Mouse (Mus musculus) kidney, adult 18-20 months (tissue): ENCODE results near the gene Gm5475.
A peak's percentile ranks its signal among the peaks of the same experiment; 100 is the strongest.

Source experiments
- DNase-seq: peaks from one replicate; pipeline ENCODE4 v3.0.0; 2021

Gene Gm5475

DNA sequence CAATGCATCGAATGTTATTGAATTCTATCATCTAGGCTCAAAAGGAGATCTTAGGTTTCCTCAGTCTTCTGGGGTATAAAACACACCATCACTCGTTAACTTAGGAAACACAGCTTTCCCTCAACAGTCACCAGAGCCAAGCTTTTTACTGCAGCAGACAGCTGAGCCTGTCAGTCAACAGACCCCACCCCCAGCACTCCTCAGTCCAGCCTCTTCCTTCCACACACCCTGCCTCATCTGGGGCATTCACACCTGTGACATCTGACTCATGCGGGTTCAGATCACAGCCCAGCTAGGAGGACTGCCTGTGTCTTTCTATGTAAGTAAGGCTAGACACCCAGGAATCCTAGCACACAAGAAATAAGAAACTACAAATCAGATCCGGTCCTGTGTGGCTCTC lies 7.9 kb upstream of the Gm5475 start:
- peak; percentile 41 for DNase-seq

- no peak for DNase-seq
Observed at GRCm38 (mm10) chr15:100414942-100415341, 7.0 kb upstream of the Gm5475 start.

DNA sequence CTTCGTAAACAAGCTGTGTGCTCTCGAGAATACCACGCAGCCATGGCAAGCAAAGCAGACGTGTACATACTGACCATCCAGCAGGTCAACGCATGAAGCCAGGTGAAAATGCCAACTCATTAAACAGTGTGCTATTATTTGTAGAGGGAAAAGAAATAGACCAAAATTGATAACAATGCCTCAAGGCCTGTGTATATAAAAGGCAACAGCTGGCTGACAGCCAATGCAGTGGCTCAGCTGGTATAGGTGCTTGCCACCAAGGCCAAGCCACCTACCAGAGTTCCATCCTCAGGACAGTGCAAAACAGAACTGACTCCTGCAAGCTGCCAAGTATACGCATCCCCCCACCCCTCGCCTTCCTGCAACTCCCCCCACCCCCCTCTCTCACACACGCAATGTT lies 6.3 kb upstream of the Gm5475 start:
- peak; percentile 51 for DNase-seq

DNA sequence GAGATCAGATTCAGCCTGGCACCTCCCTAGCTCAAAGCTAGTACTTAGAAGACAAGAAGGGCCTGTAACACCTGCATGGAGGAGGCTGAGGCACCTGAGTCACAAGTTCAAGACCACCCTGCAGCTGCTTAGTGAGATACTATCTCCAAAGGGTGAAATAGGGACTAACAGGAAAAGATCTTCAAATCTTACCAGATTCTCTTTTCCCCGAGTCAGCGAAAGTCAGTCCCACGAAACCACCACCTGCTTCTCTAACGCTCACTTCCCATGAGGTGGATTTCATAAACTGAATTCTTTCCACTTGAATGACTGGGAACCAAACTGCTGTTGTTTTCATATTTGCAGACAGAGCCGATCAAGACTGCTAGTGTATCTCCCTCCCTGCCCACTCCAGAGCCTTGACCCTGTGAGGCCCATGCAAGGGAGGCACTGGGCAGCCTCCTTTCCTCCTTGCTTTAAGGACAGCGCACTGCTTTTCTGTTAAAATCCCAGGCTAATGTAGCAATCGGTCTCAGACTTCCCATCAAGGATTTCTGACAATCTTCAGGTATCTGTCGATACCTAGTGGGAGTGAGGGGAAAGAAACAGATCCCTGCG lies 4.0 kb upstream of the Gm5475 start:
- DNase-seq, result no peak

- DNase-seq, result no peak
Observed at GRCm38 (mm10) chr15:100419311-100419710, 2.6 kb upstream of the Gm5475 start.

DNA sequence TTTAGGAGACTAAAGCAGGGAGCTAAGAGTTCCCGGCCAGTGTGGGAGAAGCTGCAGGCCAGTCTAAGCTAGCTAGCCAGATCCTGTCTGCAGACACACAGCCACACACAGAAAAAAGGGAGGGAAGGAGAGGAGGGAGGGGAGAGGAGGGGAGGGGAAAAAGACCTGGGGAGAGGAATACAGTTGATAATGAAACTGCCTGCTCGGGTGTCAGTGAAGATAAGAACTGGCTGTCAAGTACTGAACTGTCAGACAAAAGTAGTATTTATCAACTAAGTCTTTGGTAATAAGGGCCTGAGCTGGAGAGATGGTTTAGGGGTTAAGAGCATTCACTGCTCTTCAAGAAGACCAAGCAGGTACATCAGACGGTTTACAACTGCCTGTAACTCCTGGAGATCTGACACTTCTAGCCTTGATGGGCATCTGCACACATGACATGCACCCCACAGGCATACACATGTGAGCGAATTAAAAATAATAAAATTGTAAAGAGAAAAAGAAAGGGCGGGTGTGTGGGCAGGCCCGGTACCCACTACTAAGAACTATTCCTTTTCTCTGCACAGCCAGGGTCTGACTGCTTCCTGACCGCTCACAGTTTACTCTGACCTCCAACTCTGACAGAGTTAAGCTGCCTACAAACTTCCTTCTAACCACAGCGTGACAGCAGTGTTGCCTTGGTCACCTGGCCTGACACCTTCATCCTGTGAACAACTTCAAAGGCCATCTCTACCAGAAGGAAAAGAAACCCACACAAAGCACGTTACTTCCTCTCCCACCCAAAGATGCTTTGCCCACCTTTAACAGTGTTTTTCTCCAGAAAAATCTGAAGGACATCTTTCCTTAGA lies 1.8 kb upstream of the Gm5475 start:
- DNase-seq, result no peak

- no peak for DNase-seq
Observed at GRCm38 (mm10) chr15:100421059-100421757, 739 bp upstream of the Gm5475 start.

DNA sequence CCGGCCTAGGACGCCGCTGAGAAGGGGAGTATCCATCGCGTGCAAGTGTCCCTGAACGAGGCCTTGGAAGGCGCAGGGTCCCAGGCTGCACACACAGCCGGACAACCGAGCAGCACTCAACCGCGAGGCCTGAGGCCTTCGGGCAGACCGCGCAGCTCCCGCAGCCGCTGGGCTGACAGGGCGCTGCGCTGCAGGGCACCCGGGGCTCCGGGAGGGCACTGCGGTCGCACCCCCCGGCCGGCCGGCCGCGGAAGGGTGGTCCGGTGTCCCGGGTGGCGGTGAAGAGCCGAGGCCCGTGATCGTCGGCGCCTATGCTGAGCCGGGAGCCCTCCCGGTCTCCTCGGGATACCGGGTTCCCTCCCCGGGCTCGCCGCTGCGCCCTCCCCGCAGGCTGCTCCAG lies 529 bp downstream of the Gm5475 start:
- no peak for DNase-seq

DNA sequence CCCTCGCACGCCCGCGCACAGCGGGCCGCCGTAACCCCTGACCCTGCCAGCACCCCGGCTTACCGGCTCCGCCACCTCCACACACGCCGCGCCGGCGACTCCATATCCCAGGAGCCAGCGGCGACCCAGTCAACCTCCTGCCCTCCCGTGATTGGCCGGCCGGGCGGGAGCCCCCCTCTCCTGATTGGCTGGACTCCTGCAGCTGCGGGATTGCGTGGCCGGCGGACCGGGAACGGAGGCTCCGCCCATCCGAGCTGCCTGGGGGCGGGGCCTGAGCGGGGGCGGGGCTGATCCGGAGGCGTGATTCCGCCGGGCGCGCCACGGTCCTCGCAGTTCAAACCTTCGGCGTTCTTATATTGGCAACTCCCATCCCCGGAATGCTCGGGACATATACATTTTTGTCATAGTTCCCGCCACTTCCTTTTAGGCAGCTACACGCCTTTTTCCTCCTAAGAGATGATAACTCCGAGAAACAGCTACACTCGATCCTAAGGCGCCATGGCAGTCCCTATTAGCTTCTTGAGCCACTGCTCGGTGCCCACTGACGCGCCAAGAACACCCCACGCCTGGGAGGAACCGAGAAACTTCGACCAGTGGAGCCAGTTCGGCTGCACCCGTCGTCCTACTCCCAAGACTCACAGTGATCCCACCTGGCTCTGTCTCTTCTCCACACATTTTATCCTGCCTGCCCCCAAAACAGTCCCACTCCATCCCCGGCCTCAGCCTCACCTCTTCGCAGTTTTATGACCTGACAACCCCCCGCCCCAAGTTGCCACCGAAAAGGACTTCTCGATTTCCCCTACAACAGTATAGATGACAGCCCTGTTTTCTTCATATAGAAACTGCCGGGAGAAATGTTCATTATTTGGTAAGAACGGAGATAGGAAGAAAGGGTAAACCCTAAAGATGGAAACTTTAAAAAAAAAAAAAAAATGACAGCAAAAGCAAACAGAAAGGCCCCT lies 1.2 kb downstream of the Gm5475 start:
- peak; percentile 96 for DNase-seq

- peak; percentile 60 for DNase-seq
Observed at GRCm38 (mm10) chr15:100423916-100424315, 2.0 kb downstream of the Gm5475 start.

DNA sequence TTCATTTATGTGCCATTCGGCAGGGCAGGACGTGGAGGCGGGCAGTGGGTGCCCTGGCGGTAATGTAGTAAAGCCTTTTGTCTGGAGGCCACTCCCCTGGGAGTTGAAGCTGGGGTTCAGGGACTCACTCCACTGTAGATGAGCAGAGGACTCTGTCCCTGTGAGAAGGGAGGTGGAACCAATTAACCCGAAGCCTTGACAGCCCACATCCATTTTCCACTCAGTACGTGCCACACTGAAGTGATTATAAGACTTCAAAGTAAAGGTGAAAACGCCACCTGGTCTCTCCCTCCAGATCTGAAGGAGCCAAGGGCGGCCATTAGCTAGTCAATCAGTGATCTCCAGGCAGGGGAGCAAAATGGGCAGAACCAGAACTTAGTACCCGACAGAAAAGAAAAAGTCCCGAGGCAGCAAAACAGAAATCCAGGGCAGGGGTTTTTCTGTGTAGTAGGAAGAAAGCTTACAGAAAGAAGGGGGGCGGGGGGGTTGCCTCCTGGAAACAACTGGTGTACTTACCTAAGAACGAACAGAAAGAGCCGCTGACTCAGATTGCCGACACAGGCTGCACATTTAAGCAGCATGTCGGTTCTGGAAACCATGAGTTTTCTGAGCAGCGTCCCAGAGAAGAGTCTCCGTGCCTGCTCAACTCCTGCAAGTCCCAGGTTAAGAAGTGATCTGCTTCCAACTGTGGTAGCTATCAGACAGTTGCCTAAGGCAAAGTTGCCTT lies 2.6 kb downstream of the Gm5475 start, which contains the start of gene Slc11a2:
Gene Slc11a2 (minus strand): TSS at position 677 of the 727 bp plus-strand sequence.
- DNase-seq, result peak; percentile 58

DNA sequence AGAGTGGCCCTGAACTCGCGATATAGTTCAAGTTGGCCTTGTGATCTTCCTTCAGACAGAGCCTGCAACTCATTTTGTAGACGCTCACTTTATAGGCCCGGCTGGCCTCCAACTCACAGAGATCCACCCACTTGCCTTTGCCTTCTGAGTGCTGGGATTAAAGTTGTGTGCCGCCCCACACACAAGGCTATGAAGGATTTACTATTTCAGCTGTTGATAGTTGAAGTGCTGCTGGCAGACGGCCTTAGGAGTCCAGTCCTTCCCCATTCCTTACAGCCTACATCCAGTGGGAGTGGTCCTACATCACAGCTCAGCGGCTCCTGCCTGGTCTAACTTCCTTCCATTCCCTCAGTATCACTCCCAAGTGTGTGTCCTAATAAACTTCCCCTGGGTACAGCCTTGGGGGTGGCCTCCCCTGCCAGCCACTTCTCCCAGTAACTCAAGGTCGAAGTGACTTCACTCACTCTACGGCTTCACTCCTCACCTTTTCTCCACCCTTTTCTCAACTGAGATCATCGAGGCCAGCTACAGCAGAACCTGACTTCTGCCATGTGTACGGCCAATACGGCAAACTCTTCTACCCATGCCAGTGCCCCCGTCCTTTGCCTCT lies 6.5 kb downstream of the Gm5475 start:
- no peak for DNase-seq

DNA sequence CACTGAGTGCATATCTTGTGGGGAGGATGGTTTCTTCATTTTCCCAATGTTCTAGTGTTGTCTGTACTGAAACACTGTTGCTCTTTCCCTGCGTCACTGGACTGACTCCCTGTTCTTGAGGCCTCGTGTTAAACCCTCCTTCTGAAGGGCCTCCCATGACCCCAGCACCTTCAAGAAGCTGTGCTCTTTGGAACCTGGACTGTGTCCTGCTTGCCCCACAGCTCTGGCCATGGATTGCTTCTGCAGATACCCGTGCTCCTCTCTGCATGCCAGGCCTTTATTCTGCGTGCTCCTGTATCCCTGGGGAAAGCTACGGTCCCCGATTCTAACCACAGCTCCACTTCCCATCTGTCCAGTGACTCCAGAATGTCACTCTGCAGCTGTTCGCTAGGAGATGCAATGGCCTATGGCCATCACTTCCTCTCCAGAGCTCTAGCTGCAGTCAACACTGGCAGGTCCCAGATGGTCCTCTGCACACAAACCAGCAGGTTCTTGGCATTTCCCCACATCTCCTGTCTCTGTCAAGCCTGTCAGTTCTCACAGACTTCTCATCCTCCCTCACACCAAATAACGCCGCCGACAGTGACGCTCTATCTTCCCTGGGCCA lies 8.1 kb downstream of the Gm5475 start:
- DNase-seq, result peak; percentile 38

GRCm38 (mm10) chr15:100433234-100433633 lies 11.3 kb downstream of the Gm5475 start:
- no peak for DNase-seq

- DNase-seq, result no peak
Observed at GRCm38 (mm10) chr15:100436112-100436511, 14.2 kb downstream of the Gm5475 start.

DNA sequence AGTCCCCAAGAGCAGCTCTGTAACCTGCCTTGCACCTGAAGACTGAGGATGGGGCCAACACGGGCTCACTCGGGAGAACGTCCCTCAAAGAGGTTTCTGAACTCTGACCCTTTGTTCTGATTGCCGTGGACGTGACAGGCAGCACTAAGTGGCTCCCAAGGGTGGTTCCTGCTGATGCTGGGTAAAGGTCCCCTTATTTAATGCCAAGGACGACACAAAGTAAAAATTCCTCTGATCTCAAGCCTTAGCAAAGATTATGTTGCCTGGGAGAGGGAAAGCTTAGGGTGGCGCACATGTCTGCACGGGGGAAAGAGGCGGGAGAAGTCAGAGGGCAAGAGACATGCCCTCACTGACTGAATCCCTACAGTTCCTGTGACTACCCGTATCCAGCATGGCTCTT lies 14.6 kb downstream of the Gm5475 start:
- DNase-seq, result no peak

- DNase-seq, result peak; percentile 81
Observed at GRCm38 (mm10) chr15:100443126-100443922, 21.4 kb downstream of the Gm5475 start.

DNA sequence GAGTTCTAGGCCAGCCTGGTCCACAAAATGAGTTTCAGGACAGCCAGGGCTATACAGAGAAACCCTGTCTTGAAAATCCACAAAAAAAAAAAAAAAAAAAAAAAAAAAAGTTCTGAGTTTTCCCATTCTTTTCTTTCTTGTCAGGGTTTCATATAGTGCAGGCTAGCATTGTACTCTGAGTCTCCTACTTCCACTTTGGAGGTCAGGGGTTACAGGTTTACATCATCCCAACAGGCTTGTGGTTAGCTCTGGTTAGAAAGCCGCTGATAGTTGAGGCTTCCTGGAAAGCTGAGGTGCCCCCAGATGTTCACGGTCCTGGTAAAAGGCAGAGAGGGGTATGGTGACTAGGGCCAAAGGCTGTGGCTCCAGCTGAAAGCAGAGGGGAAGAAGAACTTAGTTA lies 24.9 kb downstream of the Gm5475 start:
- no peak for DNase-seq

- DNase-seq, result no peak
Observed at GRCm38 (mm10) chr15:100448572-100448971, 26.6 kb downstream of the Gm5475 start.

DNA sequence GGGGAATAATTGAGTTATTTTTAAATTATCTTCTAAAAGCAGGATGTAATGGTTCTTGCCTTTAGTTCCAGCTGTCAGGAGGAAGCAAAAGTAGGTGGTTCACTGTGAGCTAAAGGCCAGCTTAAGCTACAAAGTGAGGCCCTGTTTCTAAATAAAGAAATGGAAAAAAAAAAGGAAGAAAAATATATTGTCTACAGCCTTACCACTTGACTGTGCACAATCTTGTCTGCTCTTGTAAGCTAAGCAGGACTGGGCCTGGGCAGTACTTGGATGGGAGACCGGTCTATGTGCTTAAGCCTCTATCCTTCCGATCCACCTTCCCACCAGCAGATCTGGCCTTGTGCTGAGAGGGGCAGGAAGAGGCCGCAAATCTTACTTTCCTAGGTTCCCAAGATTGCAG lies 27.5 kb downstream of the Gm5475 start:
- no peak for DNase-seq
